Mouse (Mus musculus): ENCODE data around the gene Slpi.

Gene Slpi

GRCm38 (mm10) chr2:164389020-164389419, at the start of gene Slpi:
Gene Slpi (minus strand): TSS chr2:164389095.
- in situ Hi-C loops (cut with MboI; ENCODE audit: low pct_unique_long_range_greater_than_20kb in 1 of 2, low sequenced_read_pairs in 2 of 2, unreplicated experiment in 1 of 2): no loop called here

- in situ Hi-C loops (cut with MboI; ENCODE audit: low pct_unique_long_range_greater_than_20kb in 1 of 2, low sequenced_read_pairs in 2 of 2, unreplicated experiment in 1 of 2): no loop called here
Observed at GRCm38 (mm10) chr2:164438257-164438656, 49.4 kb upstream of the Slpi start.

- in situ Hi-C loops (cut with MboI; ENCODE audit: low pct_unique_long_range_greater_than_20kb in 1 of 2, low sequenced_read_pairs in 2 of 2, unreplicated experiment in 1 of 2): no loop called here
Observed at GRCm38 (mm10) chr2:164437710-164438109, 48.8 kb upstream of the Slpi start.

- in situ Hi-C loops (cut with MboI; ENCODE audit: low pct_unique_long_range_greater_than_20kb in 1 of 2, low sequenced_read_pairs in 2 of 2, unreplicated experiment in 1 of 2): no loop called here
Observed at GRCm38 (mm10) chr2:164436961-164437360, 48.1 kb upstream of the Slpi start.

- in situ Hi-C loops (cut with MboI; ENCODE audit: low pct_unique_long_range_greater_than_20kb in 1 of 2, low sequenced_read_pairs in 2 of 2, unreplicated experiment in 1 of 2): no loop called here
Observed at GRCm38 (mm10) chr2:164436215-164436913, 47.5 kb upstream of the Slpi start.

- in situ Hi-C loops (cut with MboI; ENCODE audit: low pct_unique_long_range_greater_than_20kb in 1 of 2, low sequenced_read_pairs in 2 of 2, unreplicated experiment in 1 of 2): no loop called here
Observed at GRCm38 (mm10) chr2:164435216-164436090, 46.6 kb upstream of the Slpi start.

- in situ Hi-C loops (cut with MboI; ENCODE audit: low pct_unique_long_range_greater_than_20kb in 1 of 2, low sequenced_read_pairs in 2 of 2, unreplicated experiment in 1 of 2): no loop called here
Observed at GRCm38 (mm10) chr2:164434681-164435080, 45.8 kb upstream of the Slpi start.

GRCm38 (mm10) chr2:164433278-164433895, 44.5 kb upstream of the Slpi start:
- in situ Hi-C loops (cut with MboI; ENCODE audit: low pct_unique_long_range_greater_than_20kb in 1 of 2, low sequenced_read_pairs in 2 of 2, unreplicated experiment in 1 of 2): no loop called here

- in situ Hi-C loops (cut with MboI; ENCODE audit: low pct_unique_long_range_greater_than_20kb in 1 of 2, low sequenced_read_pairs in 2 of 2, unreplicated experiment in 1 of 2): no loop called here
Observed at GRCm38 (mm10) chr2:164432541-164433191, 43.8 kb upstream of the Slpi start.

- in situ Hi-C loops (cut with MboI; ENCODE audit: low pct_unique_long_range_greater_than_20kb in 1 of 2, low sequenced_read_pairs in 2 of 2, unreplicated experiment in 1 of 2): no loop called here
Observed at GRCm38 (mm10) chr2:164431676-164432465, 43.0 kb upstream of the Slpi start.

- in situ Hi-C loops (cut with MboI; ENCODE audit: low pct_unique_long_range_greater_than_20kb in 1 of 2, low sequenced_read_pairs in 2 of 2, unreplicated experiment in 1 of 2): no loop called here
Observed at GRCm38 (mm10) chr2:164430697-164431096, 41.8 kb upstream of the Slpi start.

GRCm38 (mm10) chr2:164429881-164430615, 41.2 kb upstream of the Slpi start:
- in situ Hi-C loops (cut with MboI; ENCODE audit: low pct_unique_long_range_greater_than_20kb in 1 of 2, low sequenced_read_pairs in 2 of 2, unreplicated experiment in 1 of 2): no loop called here

GRCm38 (mm10) chr2:164428451-164428850, 39.6 kb upstream of the Slpi start:
- in situ Hi-C loops (cut with MboI; ENCODE audit: low pct_unique_long_range_greater_than_20kb in 1 of 2, low sequenced_read_pairs in 2 of 2, unreplicated experiment in 1 of 2): no loop called here

GRCm38 (mm10) chr2:164426952-164427351, 38.1 kb upstream of the Slpi start:
- in situ Hi-C loops (cut with MboI; ENCODE audit: low pct_unique_long_range_greater_than_20kb in 1 of 2, low sequenced_read_pairs in 2 of 2, unreplicated experiment in 1 of 2): no loop called here

- in situ Hi-C loops (cut with MboI; ENCODE audit: low pct_unique_long_range_greater_than_20kb in 1 of 2, low sequenced_read_pairs in 2 of 2, unreplicated experiment in 1 of 2): no loop called here
Observed at GRCm38 (mm10) chr2:164426121-164426520, 37.2 kb upstream of the Slpi start.

GRCm38 (mm10) chr2:164425401-164425800, 36.5 kb upstream of the Slpi start:
- in situ Hi-C loops (cut with MboI; ENCODE audit: low pct_unique_long_range_greater_than_20kb in 1 of 2, low sequenced_read_pairs in 2 of 2, unreplicated experiment in 1 of 2): no loop called here

GRCm38 (mm10) chr2:164424406-164424805, 35.5 kb upstream of the Slpi start:
- in situ Hi-C loops (cut with MboI; ENCODE audit: low pct_unique_long_range_greater_than_20kb in 1 of 2, low sequenced_read_pairs in 2 of 2, unreplicated experiment in 1 of 2): no loop called here

All from mouse embryonic stem cell (cell line).